Mouse (Mus musculus): Measurements from ENCODE around the gene Fnip1. TPM values are rescaled to one million over a fixed set of nuclear protein-coding genes. Genes with fewer than 3 reads are reported as not detected.
"Not testable (repeated sequence)": the region's sequence is repeated elsewhere in the genome, so short reads cannot be mapped to it uniquely, and the experiment has no call there.

Fnip1 gene
- total RNA-seq (2021), result 10 to 100 TPM; 37.0 to 40.2 TPM

GRCm38 (mm10) chr11:54437823-54438337 lies at the start of gene Fnip1:
Fnip1 (plus strand) TSS chr11:54438199.
- intact Hi-C loops (cut with DNase I), result loop anchor here (2.0 kb wide), 1 partner anchor 85 kb away; the partner anchor contains the start of gene Rapgef6
- peak; percentile 93 to 95 for DNase-seq (ENCODE audit: low spot score in 2 of 2)

DNA sequence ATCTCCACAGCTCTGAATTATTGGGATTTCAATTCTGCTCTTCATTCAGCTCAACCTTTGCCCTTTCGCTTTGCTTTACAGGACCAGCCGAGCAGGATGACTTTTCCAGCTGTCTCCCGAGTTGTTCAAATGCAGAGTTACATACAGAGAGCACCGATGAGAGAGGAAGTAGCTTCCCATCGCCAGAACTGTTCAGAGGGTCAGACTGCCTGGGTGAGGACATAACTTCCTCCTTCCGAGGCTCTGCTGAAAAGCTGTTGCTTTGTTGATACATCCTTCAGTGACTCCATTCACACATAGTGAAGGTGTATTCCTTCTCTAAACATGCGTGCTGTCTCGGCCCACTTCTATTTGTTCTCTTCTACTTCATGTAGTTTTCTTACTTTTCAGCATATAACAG lies 47.6 kb upstream of the Fnip1 start:
- intact Hi-C loops (cut with DNase I), result no loop called here
- DNase-seq (ENCODE audit: low spot score in 2 of 2), result no peak

DNA sequence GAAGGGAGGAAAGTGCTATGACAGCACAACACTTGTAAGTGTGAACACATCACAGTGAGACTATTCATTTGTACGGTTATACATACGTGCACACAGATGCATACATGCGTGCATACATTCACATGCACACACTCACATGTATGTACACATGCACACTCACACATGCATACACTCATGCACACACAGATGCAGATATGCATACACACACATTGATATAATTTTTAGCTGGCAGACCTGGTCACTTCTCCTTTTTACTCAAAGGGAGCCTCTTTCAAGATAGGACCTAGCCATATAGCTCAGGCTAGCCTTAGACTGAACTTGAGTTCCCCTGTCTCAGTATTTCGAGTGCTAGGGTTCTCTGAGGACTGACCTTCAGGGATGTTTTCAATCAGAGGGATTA lies 46.7 kb upstream of the Fnip1 start:
- intact Hi-C loops (cut with DNase I), result no loop called here
- no peak for DNase-seq (ENCODE audit: low spot score in 2 of 2)

GRCm38 (mm10) chr11:54396686-54397085 lies 41.3 kb upstream of the Fnip1 start:
- intact Hi-C loops (cut with DNase I), result no loop called here
- DNase-seq (ENCODE audit: low spot score in 2 of 2), result no peak

DNA sequence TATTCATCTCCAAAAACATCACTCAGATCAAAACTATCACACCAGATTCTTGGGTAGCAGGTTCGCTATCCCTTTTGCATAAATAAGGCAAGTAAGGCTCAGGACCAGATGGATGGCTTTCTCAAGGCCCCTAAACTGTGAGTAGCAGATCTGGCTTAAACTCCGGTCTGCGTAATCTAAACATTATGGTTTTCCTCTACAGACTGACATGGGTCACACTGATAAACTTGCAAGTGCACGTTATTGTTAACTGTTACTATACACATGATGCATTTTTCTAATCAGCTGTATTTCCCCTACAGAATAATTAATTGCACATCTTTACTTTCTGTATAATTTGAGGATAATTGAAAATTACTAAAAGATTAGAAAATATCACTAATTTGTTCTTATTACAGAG lies 39.9 kb upstream of the Fnip1 start:
- intact Hi-C loops (cut with DNase I), result no loop called here
- no peak for DNase-seq (ENCODE audit: low spot score in 2 of 2)

- DNase-seq (ENCODE audit: low spot score in 2 of 2); intact Hi-C loops (cut with DNase I): not testable (repeated sequence)
These were observed 37.2 kb upstream of the Fnip1 start for GRCm38 (mm10) chr11:54400803-54401202.

DNA sequence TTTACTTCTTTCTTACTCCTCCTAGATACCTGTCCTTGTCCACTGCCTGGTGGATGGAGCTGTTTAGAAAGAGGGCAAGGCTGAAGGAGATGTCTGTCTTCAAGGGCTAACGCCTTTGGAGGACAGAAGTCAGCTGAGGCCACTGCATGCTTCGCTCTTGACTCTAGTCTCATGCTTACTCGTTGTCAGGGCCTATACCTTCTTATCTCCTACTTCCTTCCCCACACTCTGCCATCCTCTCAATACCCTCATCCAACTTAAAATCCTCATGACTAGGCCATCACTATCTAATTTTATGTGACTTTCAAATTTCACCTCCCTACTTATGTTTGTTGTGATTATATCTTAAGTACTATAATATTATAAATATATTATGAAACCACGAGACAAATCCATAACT lies 33.1 kb upstream of the Fnip1 start:
- intact Hi-C loops (cut with DNase I), result no loop called here
- no peak for DNase-seq (ENCODE audit: low spot score in 2 of 2)

GRCm38 (mm10) chr11:54406930-54407546 lies 31.0 kb upstream of the Fnip1 start:
- no peak for DNase-seq (ENCODE audit: low spot score in 2 of 2)
- intact Hi-C loops (cut with DNase I), result no loop called here

GRCm38 (mm10) chr11:54410612-54411011 lies 27.4 kb upstream of the Fnip1 start:
- intact Hi-C loops (cut with DNase I), result no loop called here
- no peak for DNase-seq (ENCODE audit: low spot score in 2 of 2)

DNA sequence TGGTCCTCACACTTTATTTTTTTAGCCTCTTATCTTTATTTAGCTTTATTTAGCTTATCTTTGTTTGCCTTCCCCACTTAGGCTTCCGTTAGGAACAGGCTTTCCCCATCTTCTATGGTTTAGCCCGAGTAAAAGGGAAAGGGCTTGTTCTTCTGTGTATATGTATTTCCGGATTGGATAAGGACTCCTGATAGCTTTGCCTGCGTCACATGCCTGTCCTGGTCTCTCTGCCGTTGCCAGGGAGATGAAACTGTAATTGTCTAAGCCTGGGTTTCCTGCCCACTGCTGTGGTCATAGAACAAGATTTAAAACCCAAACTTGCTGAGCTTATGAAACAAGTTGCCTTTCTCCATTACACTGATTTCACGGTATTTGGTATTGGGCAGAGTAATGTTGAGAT lies 25.0 kb upstream of the Fnip1 start:
- DNase-seq (ENCODE audit: low spot score in 2 of 2), result peak in 1 of 2 experiments; percentile 18

GRCm38 (mm10) chr11:54423007-54423406 lies 15.0 kb upstream of the Fnip1 start:
- DNase-seq (ENCODE audit: low spot score in 2 of 2), result no peak
- intact Hi-C loops (cut with DNase I), result no loop called here

More for the DNA sequence above, 25.0 kb upstream of the Fnip1 start:
- intact Hi-C loops (cut with DNase I), result no loop called here

DNA sequence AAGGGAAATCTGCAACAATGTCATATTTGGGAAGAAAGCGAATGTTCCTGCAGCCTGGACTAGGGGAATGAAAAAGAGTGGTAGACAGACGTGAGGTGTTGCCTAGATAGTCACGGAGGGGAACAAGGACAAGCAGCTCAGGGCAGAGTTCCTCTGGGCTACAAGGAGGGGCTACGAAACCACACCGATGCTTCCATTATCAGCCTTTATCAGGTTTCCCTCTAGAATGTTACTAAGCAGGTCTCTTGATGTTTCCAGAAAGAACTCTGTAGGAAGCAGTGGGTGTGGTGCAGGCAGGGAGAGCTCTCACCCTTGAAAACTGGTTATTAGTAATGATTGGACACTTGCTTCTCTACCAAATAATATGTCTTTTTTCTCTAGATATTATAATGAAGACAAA lies 11.7 kb upstream of the Fnip1 start:
- intact Hi-C loops (cut with DNase I), result no loop called here
- DNase-seq (ENCODE audit: low spot score in 2 of 2), result no peak

GRCm38 (mm10) chr11:54427138-54427537 lies 10.9 kb upstream of the Fnip1 start:
- no peak for DNase-seq (ENCODE audit: low spot score in 2 of 2)

GRCm38 (mm10) chr11:54427695-54428352 lies 10.2 kb upstream of the Fnip1 start:
- intact Hi-C loops (cut with DNase I), result no loop called here
- no peak for DNase-seq (ENCODE audit: low spot score in 2 of 2)

More at GRCm38 (mm10) chr11:54427138-54427537, 10.9 kb upstream of the Fnip1 start:
- intact Hi-C loops (cut with DNase I), result no loop called here

DNA sequence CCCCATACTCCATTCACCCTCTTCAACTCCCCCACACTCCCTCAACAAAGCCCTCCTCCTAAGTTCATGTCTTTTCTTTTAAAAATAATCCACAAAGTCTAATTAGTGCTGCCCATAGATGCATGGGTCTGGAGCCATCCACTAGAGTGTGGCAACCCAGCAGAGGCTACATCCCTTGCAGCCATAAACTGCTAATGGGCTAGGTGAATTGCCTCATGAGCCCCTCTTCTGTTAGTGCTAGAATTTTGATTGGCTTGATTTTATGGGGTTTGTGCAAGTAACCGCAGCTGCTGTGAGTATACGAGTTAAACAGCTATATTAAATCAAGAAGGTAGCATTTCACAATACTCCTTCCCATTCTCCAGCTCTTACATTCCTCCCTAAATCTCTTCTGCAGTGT lies 8.8 kb upstream of the Fnip1 start:
- DNase-seq (ENCODE audit: low spot score in 2 of 2), result no peak
- intact Hi-C loops (cut with DNase I), result no loop called here

- intact Hi-C loops (cut with DNase I), result no loop called here
- no peak for DNase-seq (ENCODE audit: low spot score in 2 of 2)
These were observed 2.2 kb upstream of the Fnip1 start for GRCm38 (mm10) chr11:54435797-54436196.

- no peak for DNase-seq (ENCODE audit: low spot score in 2 of 2)
- intact Hi-C loops (cut with DNase I), result no loop called here
These were observed 633 bp upstream of the Fnip1 start for GRCm38 (mm10) chr11:54437310-54437822.

- intact Hi-C loops (cut with DNase I), result loop anchor here (2.0 kb wide), 1 partner anchor 84 kb away; the partner anchor contains the start of gene Rapgef6
- peak; percentile 55 to 62 for DNase-seq (ENCODE audit: low spot score in 2 of 2)
These were observed 375 bp downstream of the Fnip1 start for GRCm38 (mm10) chr11:54438366-54438781.

DNA sequence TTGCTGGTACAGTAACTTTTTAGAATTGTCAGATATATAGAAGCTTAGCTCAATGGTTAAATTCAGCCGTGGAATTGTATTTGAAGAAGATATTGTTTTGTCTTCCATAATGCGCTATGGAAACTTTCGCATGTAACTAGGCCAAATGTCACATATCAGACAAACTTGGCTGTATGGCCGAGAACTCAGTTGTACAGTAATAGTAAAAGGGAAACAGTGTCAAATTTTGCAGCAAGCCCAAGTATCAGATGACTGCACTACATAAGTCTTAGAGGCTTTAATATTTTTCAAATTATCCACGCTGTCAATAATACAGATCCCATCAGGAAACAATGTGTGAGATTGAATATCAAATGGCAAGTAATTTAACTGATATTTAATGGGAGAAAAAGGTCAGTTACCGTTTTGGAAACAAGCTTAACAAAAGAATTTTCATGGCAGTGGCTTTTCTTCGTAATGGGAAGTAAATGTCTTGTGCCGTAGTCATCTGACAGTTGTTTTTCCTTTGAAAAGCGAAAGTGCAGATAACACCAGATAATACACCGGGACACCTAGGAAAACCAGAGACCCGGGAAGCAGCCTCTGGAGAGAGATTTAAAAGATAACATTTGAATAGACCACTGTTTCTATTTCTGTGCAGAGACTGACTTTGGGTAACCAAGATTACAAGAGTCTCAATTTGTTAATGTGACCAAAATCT lies 1.1 kb downstream of the Fnip1 start:
- intact Hi-C loops (cut with DNase I), result loop anchor here (2.0 kb wide), 1 partner anchor 84 kb away; the partner anchor contains the start of gene Rapgef6

DNA sequence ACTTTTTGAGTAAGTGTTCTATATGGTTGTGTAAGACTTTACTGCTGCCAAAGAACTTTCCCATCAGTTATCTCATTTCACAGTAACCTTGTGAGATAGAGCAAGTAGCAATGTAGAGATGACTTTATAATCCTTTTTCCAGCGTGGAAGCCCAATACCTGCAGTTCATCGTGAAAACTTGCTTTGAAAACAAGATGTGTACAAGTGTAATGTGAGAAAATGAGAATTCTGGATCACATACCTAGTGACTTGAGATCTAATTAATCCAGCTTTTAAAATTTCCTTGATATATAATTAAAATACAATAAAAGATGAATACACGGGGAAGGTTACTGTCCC lies 1.7 kb downstream of the Fnip1 start:
- no peak for DNase-seq (ENCODE audit: low spot score in 2 of 2)
- intact Hi-C loops (cut with DNase I), result loop anchor here (2.0 kb wide), 1 partner anchor 83 kb away; the partner anchor contains the start of gene Rapgef6

More for the DNA sequence above, 1.1 kb downstream of the Fnip1 start:
- DNase-seq (ENCODE audit: low spot score in 2 of 2), result no peak

Data from left cerebral cortex, postnatal 36 days (tissue).